Mouse (Mus musculus): ENCODE results near the gene Ptpre.

GRCm38 (mm10) chr7:135632716-135633258, 95.5 kb downstream of the Ptpre start:
- TF ChIP-seq CTCF (IDR thresholded peaks at IDR 0.05; ENCODE audit: low read depth) (no peak), EP300 (IDR thresholded peaks at IDR 0.05; ENCODE audit: low read depth) (no peak)

All from heart, postnatal 0 days (tissue).